ENCODE assay signal across 9 mouse cellular contexts in genomic region chrX:9060952-9061351, GRCm38 (mm10). TPM values are rescaled to one million over a fixed set of nuclear protein-coding genes. Genes with fewer than 3 reads are reported as not detected.
DNase-seq lines count a peak whose midpoint lies in the region; ATAC-seq and TF ChIP-seq lines count a peak whose summit lies in the region.
"Not testable (repeated sequence)": the region's sequence is repeated elsewhere in the genome, so short reads cannot be mapped to it uniquely, and the experiment has no call there.
"Had no signal": no experiment of that assay in that cellular context is flagged by ENCODE, and none has a peak within 500 bp of the region (broad histone marks: within the 10 kb centered on the region; RNA-seq: fewer than 3 reads in every experiment).

No protein-coding gene starts in this region.

- not testable (repeated sequence) for H3K9me3 ChIP-seq in intestine, postnatal 0 days (ENCODE audit: control insufficient read depth)

- peak; percentile 59 for DNase-seq in ZHBTc4 (ENCODE audit: low read depth, low spot score)
- DNase-seq in cerebellum, adult 9-11 months: peak; percentile 44
- peak; percentile 18 to 70 for DNase-seq in gastrocnemius, adult 8-10 months (ENCODE audit: low spot score in 2 of 2)
- DNase-seq in layer of hippocampus, postnatal 36 days: peak; percentile 57 to 77
- DNase-seq in lung, postnatal 25 days (ENCODE audit: low spot score): peak; percentile 66
- peak; percentile 78 for DNase-seq in right cerebral cortex, postnatal 4 days

- WGBS in intestine, postnatal 0 days: 41% methylated on average over 6 of the region's 9 CpGs

- not testable (repeated sequence) for H3K9ac ChIP-seq in intestine, postnatal 0 days (ENCODE audit: low read depth, low read length)

- peak; percentile 48 for TF ChIP-seq CTCF in intestine, postnatal 0 days (IDR thresholded peaks at IDR 0.05; ENCODE audit: low read depth)

- not testable (repeated sequence) for H3K27me3 ChIP-seq in intestine, postnatal 0 days (replicated peaks; ENCODE audit: control insufficient read depth, insufficient read depth, low read length)

- not testable (repeated sequence) for H3K27ac ChIP-seq in intestine, postnatal 0 days (ENCODE audit: low read depth, low read length)

- H3K4me2 ChIP-seq in intestine, postnatal 0 days (replicated peaks; ENCODE audit: low read depth): not testable (repeated sequence)

- not testable (repeated sequence) for H3K36me3 ChIP-seq in intestine, postnatal 0 days (ENCODE audit: control insufficient read depth, insufficient read depth)

- not testable (repeated sequence) for H3K4me1 ChIP-seq in intestine, postnatal 0 days (replicated peaks; ENCODE audit: control insufficient read depth, insufficient read depth, low read length)

- not testable (repeated sequence) for H3K4me3 ChIP-seq in intestine, postnatal 0 days (ENCODE audit: low read depth, low read length)

- not testable (repeated sequence) for ATAC-seq in intestine, postnatal 0 days

RNA-seq across cellular contexts. Expression of gene Fthl17f, which starts 1.9 kb away (rescaled TPM):
- total RNA-seq in gastrocnemius, adult 8-10 months (2022): not detected
- not detected in 2 replicates for polyA plus RNA-seq in intestine, postnatal 0 days (2015; fragmentation: Nextera tagmentation; extraction: Ambion mirVana)
- not detected for total RNA-seq in layer of hippocampus, postnatal 36 days (2021)
- polyA plus RNA-seq: forebrain, embryonic 13.5 days; intestine, embryonic 15.5 days had no signal

RNA-seq across cellular contexts. Expression of gene Fthl17e, which starts 27.7 kb away (rescaled TPM):
- total RNA-seq in gastrocnemius, adult 8-10 months (2022): not detected
- polyA plus RNA-seq in intestine, postnatal 0 days (2015; fragmentation: Nextera tagmentation; extraction: Ambion mirVana): not detected in 2 replicates
- not detected for total RNA-seq in layer of hippocampus, postnatal 36 days (2021)
- polyA plus RNA-seq: forebrain, embryonic 13.5 days; intestine, embryonic 15.5 days had no signal

RNA-seq across cellular contexts. Expression of gene 4930402K13Rik, which starts 43.4 kb away (rescaled TPM):
- not detected for total RNA-seq in gastrocnemius, adult 8-10 months (2022)
- not detected in 2 replicates for polyA plus RNA-seq in intestine, postnatal 0 days (2015; fragmentation: Nextera tagmentation; extraction: Ambion mirVana)
- not detected for total RNA-seq in layer of hippocampus, postnatal 36 days (2021)
- polyA plus RNA-seq: forebrain, embryonic 13.5 days; intestine, embryonic 15.5 days had no signal
